Mouse (Mus musculus): ENCODE results near the gene Magi3. TPM values are rescaled to one million over a fixed set of nuclear protein-coding genes. Genes with fewer than 3 reads are reported as not detected.

Magi3 gene
- total and polyA plus RNA-seq, 2 experiments: 5.0 to 17.7 TPM

DNA sequence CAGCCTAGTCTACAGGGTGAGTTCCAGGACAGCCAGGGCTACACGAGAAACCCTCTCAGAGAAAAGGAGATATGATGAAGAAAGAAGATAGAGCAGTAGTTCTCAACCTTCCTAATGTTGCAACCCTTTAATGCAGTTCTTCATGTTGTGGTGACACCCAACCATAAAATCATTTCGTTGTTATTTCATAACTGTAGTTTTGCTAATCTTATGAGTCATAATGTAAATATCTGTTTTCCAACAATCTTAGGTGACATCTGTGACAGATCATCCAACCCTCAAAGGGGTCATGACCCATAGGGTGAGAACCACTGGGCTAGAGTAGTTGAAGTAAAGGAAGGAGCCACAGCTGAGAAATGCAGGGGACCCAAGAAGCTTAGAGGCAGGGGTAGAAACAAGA, 35.9 kb downstream of the Magi3 start:
- H3K36me3 ChIP-seq (ENCODE audit: control insufficient read depth, insufficient read depth, low read length): no peaks in the 10 kb centered on the region
- TF ChIP-seq POLR2A (IDR thresholded peaks at IDR 0.05; ENCODE audit: extremely low read depth, insufficient read depth, low read length) (no peak), CTCF (IDR thresholded peaks at IDR 0.05; ENCODE audit: low read depth, low read length) (no peak)
- H3K4me3 ChIP-seq (ENCODE audit: insufficient read depth, low read depth, low read length): no peak overlapping the region
- H3K9ac ChIP-seq (ENCODE audit: low read depth, low read length): no peak overlapping the region
- peaks cover 9% of the 10 kb centered on the region; the same call in 1 of the 2 replicates for H3K79me2 ChIP-seq (ENCODE audit: control insufficient read depth, insufficient read depth, low read length)
- no peak for DNase-seq (ENCODE audit: extremely low read depth, low read depth, low spot score)
- no peaks in the 10 kb centered on the region for H3K27me3 ChIP-seq (ENCODE audit: control insufficient read depth, insufficient read depth, low read length)
- peaks cover 6% of the 10 kb centered on the region; the same call in 1 of the 2 replicates for H3K4me1 ChIP-seq (ENCODE audit: control insufficient read depth, insufficient read depth, low read length)
- H3K27ac ChIP-seq (replicated peaks; ENCODE audit: insufficient read depth, low read depth, low read length): no peak overlapping the region
- WGBS: 41% methylated on average over 2 of the region's 2 CpGs

DNA sequence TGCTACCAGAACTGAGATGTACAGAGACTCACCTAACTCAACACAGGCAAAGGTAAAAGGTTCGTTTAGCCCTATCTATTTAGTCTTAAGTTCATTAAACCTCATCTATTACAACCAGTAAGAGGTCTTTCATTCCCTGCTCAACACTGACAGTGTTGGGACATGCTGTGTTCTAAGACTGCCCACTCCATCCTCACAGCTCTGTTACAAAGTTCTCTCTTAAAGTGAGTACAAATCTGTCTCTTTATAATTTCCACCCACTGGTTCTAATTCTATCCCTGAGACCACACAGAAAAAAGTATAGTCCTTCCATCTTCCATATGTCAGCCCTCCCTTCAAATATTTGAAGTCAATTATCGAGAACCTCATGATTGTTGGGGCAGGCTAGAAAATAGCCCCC, 36.5 kb downstream of the Magi3 start:
- no peak for TF ChIP-seq POLR2A (IDR thresholded peaks at IDR 0.05; ENCODE audit: extremely low read depth, insufficient read depth, low read length)
- TF ChIP-seq CTCF (IDR thresholded peaks at IDR 0.05; ENCODE audit: low read depth, low read length): no peak
- no peak overlapping the region for H3K27ac ChIP-seq (replicated peaks; ENCODE audit: insufficient read depth, low read depth, low read length)
- 58% methylated on average over 2 of the region's 2 CpGs for WGBS

DNA sequence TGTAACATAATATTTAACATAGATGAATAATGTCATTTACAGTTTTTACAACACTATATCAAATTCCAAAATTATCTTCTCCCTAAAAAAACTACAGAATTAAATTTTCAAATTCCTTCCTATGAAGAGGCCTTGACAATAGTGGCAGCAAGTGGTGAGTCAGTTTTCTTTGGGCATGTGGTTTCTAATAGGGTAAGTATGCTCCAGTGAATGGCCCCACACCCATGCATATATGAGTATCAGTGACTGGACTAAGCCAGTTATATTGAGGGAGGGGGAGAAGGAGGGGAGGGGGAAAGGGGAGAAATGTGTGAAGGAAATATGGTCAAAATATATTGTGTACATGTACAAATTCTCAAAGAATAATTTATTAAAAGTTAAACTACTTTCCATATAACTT, 37.5 kb downstream of the Magi3 start:
- no peak overlapping the region for H3K4me3 ChIP-seq (ENCODE audit: insufficient read depth, low read depth, low read length)
- H3K27me3 ChIP-seq (ENCODE audit: control insufficient read depth, insufficient read depth, low read length): no peaks in the 10 kb centered on the region
- TF ChIP-seq CTCF (IDR thresholded peaks at IDR 0.05; ENCODE audit: low read depth, low read length) (no peak), POLR2A (IDR thresholded peaks at IDR 0.05; ENCODE audit: extremely low read depth, insufficient read depth, low read length) (no peak)
- peaks cover 6% of the 10 kb centered on the region; the same call in 1 of the 2 replicates for H3K4me1 ChIP-seq (ENCODE audit: control insufficient read depth, insufficient read depth, low read length)
- H3K27ac ChIP-seq (replicated peaks; ENCODE audit: insufficient read depth, low read depth, low read length): no peak overlapping the region
- no peak overlapping the region for H3K9ac ChIP-seq (ENCODE audit: low read depth, low read length)
- no peak for DNase-seq (ENCODE audit: extremely low read depth, low read depth, low spot score)
- H3K79me2 ChIP-seq (ENCODE audit: control insufficient read depth, insufficient read depth, low read length): peaks cover 9% of the 10 kb centered on the region; the same call in 1 of the 2 replicates
- H3K36me3 ChIP-seq (ENCODE audit: control insufficient read depth, insufficient read depth, low read length): peaks cover 2% of the 10 kb centered on the region; the same call in 1 of the 2 replicates

More for the DNA sequence above, 36.5 kb downstream of the Magi3 start:
- Histone ChIP-seq H3K9ac (ENCODE audit: low read depth, low read length) (no peak overlapping the region), H3K36me3 (ENCODE audit: control insufficient read depth, insufficient read depth, low read length) (peaks cover under 1% of the 10 kb centered on the region; the same call in 1 of the 2 replicates), H3K4me1 (ENCODE audit: control insufficient read depth, insufficient read depth, low read length) (peaks cover 6% of the 10 kb centered on the region; the same call in 1 of the 2 replicates), H3K27me3 (ENCODE audit: control insufficient read depth, insufficient read depth, low read length) (no peaks in the 10 kb centered on the region), H3K4me3 (ENCODE audit: insufficient read depth, low read depth, low read length) (no peak overlapping the region), H3K79me2 (ENCODE audit: control insufficient read depth, insufficient read depth, low read length) (peaks cover 9% of the 10 kb centered on the region; the same call in 1 of the 2 replicates)
- peak; percentile 46 for DNase-seq (ENCODE audit: extremely low read depth, low read depth, low spot score)

DNA sequence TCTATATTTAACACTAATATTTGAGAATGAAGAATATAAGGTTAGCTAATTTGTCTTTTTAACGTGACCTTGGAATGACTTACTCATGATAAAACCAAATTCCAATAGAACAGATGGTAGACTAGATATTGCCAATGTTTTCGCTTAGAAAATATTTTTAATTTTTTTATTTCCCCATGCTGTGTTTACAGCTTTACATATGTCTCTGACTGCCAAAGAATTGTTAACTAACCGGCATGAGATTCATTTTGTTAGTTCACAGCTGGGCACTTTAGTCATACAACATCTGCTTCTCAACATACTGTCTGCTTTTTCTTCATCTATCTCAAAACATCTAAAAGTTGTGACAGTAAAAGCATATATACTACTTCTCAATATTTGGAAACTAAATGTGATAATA, 58.8 kb downstream of the Magi3 start:
- no peak for TF ChIP-seq POLR2A (IDR thresholded peaks at IDR 0.05; ENCODE audit: extremely low read depth, insufficient read depth, low read length)
- TF ChIP-seq CTCF (IDR thresholded peaks at IDR 0.05; ENCODE audit: low read depth, low read length): no peak
- Histone ChIP-seq H3K27me3 (ENCODE audit: control insufficient read depth, insufficient read depth, low read length) (no peaks in the 10 kb centered on the region), H3K9ac (ENCODE audit: low read depth, low read length) (no peak overlapping the region), H3K4me3 (ENCODE audit: insufficient read depth, low read depth, low read length) (no peak overlapping the region), H3K36me3 (ENCODE audit: control insufficient read depth, insufficient read depth, low read length) (no peaks in the 10 kb centered on the region), H3K79me2 (ENCODE audit: control insufficient read depth, insufficient read depth, low read length) (peaks cover 11% of the 10 kb centered on the region; the same call in 1 of the 2 replicates), H3K4me1 (ENCODE audit: control insufficient read depth, insufficient read depth, low read length) (no peaks in the 10 kb centered on the region), H3K27ac (replicated peaks; ENCODE audit: insufficient read depth, low read depth, low read length) (no peak overlapping the region)
- no peak for DNase-seq (ENCODE audit: extremely low read depth, low read depth, low spot score)
- WGBS: 83% methylated on average over 3 of the region's 3 CpGs

DNA sequence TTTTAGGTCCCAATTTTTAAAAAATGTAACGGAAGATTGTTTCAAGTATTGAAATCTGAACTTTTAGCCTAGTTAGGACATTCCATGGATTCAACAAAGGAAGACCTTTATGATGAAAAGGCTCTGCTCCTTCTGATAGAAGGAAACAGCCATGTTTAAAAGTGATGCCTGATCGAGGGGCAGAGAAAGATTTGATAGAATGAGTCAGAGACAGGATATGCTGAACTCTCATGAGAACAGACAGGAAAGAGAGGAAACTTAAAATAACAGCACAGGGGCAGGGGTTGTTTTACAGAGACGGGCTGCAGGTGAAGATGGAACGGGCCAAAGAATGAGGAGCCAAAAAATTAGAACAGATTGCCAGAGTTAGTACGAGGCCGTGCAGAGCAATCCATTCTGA, 59.6 kb downstream of the Magi3 start:
- Histone ChIP-seq H3K27me3 (ENCODE audit: control insufficient read depth, insufficient read depth, low read length) (no peaks in the 10 kb centered on the region), H3K27ac (replicated peaks; ENCODE audit: insufficient read depth, low read depth, low read length) (no peak overlapping the region), H3K4me3 (ENCODE audit: insufficient read depth, low read depth, low read length) (no peak overlapping the region), H3K79me2 (ENCODE audit: control insufficient read depth, insufficient read depth, low read length) (peaks cover 11% of the 10 kb centered on the region; the same call in 1 of the 2 replicates), H3K36me3 (ENCODE audit: control insufficient read depth, insufficient read depth, low read length) (no peaks in the 10 kb centered on the region), H3K4me1 (ENCODE audit: control insufficient read depth, insufficient read depth, low read length) (no peaks in the 10 kb centered on the region), H3K9ac (ENCODE audit: low read depth, low read length) (no peak overlapping the region)
- TF ChIP-seq CTCF (IDR thresholded peaks at IDR 0.05; ENCODE audit: low read depth, low read length): no peak
- TF ChIP-seq POLR2A (IDR thresholded peaks at IDR 0.05; ENCODE audit: extremely low read depth, insufficient read depth, low read length): no peak
- WGBS: 76% methylated on average over 6 of the region's 6 CpGs
- DNase-seq (ENCODE audit: extremely low read depth, low read depth, low spot score): no peak

DNA sequence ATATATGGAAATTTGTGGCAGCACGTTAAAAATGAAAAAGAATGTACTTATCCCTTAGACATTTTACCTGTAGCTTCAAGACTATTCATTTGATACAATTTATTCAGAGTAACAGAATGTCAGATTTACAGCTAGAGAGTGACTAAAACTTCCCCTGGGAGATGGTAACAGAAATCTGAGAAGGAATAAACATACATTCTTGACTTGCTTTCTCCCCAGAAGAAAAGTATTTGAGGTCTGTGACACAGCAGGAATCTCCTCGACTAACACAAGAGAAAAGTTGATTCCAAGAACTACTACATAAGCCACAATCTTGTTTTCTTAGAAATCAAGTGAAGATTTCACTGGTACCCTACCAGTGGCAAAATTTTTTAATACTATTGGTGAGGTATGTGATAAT, 70.0 kb downstream of the Magi3 start:
- no peak overlapping the region for H3K4me3 ChIP-seq (ENCODE audit: insufficient read depth, low read depth, low read length)
- no peak for DNase-seq (ENCODE audit: extremely low read depth, low read depth, low spot score)
- 69% methylated on average over 2 of the region's 2 CpGs for WGBS
- H3K27ac ChIP-seq (replicated peaks; ENCODE audit: insufficient read depth, low read depth, low read length): no peak overlapping the region
- no peaks in the 10 kb centered on the region for H3K4me1 ChIP-seq (ENCODE audit: control insufficient read depth, insufficient read depth, low read length)
- peaks cover 9% of the 10 kb centered on the region for H3K79me2 ChIP-seq (ENCODE audit: control insufficient read depth, insufficient read depth, low read length)
- no peak overlapping the region for H3K9ac ChIP-seq (ENCODE audit: low read depth, low read length)
- H3K36me3 ChIP-seq (ENCODE audit: control insufficient read depth, insufficient read depth, low read length): no peaks in the 10 kb centered on the region
- no peaks in the 10 kb centered on the region for H3K27me3 ChIP-seq (ENCODE audit: control insufficient read depth, insufficient read depth, low read length)
- TF ChIP-seq CTCF (IDR thresholded peaks at IDR 0.05; ENCODE audit: low read depth, low read length) (no peak), POLR2A (IDR thresholded peaks at IDR 0.05; ENCODE audit: extremely low read depth, insufficient read depth, low read length) (no peak)

Data from liver, adult 2 months (tissue).